Mouse (Mus musculus): ENCODE measurements around the gene Mrpl4. TPM values are rescaled to one million over a fixed set of nuclear protein-coding genes. Genes with fewer than 3 reads are reported as not detected.
"Not testable (repeated sequence)": the region's sequence is repeated elsewhere in the genome, so short reads cannot be mapped to it uniquely, and the experiment has no call there.

Gene Mrpl4
- polyA plus RNA-seq, 1 experiment: 135 TPM

DNA sequence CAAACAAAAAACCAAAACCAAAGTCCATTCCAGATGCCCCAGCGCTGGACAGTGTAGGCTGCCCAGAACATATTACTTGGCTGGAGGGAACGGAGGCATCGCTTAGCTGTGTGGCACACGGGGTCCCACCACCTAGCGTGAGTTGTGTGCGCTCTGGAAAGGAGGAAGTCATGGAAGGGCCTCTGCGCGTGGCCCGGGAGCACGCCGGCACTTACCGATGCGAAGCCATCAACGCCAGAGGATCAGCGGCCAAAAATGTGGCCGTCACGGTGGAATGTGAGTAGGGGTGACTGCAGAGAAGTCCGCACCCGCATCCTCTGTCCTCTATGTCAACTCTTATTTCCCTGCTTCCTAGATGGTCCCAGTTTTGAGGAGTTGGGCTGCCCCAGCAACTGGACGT lies 33.6 kb downstream of the Mrpl4 start:
- no peak overlapping the region for H3K27ac ChIP-seq (ENCODE audit: insufficient read depth, low read length)
- no peak for DNase-seq
- WGBS: 18% methylated on average over 20 of the region's 20 CpGs
- TF ChIP-seq POLR2A (IDR thresholded peaks at IDR 0.05; ENCODE audit: borderline replicate concordance, insufficient read depth, low read length): no peak
- no peak for TF ChIP-seq CTCF (IDR thresholded peaks at IDR 0.05; ENCODE audit: borderline replicate concordance, insufficient read depth, low read depth, low read length)
- H3K27me3 ChIP-seq (ENCODE audit: control insufficient read depth, insufficient read depth, low read length): no peaks in the 10 kb centered on the region; the same call in 1 of the 2 replicates
- no peak overlapping the region for H3K4me3 ChIP-seq (replicated peaks; ENCODE audit: insufficient read depth, low read depth, low read length)
- peaks cover 5% of the 10 kb centered on the region; the same call in 1 of the 2 replicates for H3K4me1 ChIP-seq (ENCODE audit: control insufficient read depth, insufficient read depth, low read length)

DNA sequence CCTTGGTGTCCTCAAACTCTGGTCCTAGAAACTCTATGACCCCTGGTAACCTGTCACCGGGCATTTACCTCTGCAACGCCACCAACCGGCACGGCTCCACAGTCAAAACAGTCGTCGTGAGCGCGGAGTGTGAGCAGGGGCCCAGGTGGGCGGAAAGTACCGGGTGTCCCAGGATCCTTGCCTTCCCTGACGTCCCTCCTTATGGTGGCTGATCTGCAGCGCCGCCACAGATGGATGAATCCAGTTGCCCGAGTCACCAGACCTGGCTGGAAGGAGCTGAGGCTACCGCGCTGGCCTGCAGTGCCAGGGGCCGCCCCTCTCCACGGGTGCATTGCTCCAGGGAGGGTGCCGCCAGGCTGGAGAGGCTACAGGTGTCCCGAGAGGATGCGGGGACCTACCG lies 34.1 kb downstream of the Mrpl4 start:
- Histone ChIP-seq H3K4me1 (ENCODE audit: control insufficient read depth, insufficient read depth, low read length) (peaks cover 5% of the 10 kb centered on the region; the same call in 1 of the 2 replicates), H3K4me3 (replicated peaks; ENCODE audit: insufficient read depth, low read depth, low read length) (no peak overlapping the region), H3K27ac (ENCODE audit: insufficient read depth, low read length) (no peak overlapping the region), H3K27me3 (ENCODE audit: control insufficient read depth, insufficient read depth, low read length) (no peaks in the 10 kb centered on the region; the same call in 1 of the 2 replicates)
- 4% methylated on average over 22 of the region's 22 CpGs for WGBS
- TF ChIP-seq CTCF (IDR thresholded peaks at IDR 0.05; ENCODE audit: borderline replicate concordance, insufficient read depth, low read depth, low read length) (no peak), POLR2A (IDR thresholded peaks at IDR 0.05; ENCODE audit: borderline replicate concordance, insufficient read depth, low read length) (no peak)
- DNase-seq: no peak

DNA sequence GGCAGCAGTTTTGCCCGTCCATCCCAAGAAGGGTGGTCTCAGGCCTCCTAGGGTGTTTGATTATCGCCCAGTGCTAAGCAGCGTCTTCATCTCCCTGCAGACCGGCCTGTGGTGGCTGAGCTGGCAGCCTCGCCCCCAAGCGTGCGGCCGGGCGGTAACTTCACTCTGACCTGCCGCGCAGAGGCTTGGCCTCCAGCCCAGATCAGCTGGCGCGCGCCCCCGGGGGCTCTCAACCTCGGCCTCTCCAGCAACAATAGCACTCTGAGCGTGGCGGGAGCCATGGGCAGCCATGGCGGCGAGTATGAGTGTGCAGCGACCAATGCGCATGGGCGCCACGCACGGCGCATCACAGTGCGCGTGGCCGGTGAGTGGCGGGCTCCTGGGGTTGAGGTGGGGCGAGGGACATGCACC lies 34.9 kb downstream of the Mrpl4 start:
- H3K4me3 ChIP-seq (replicated peaks; ENCODE audit: insufficient read depth, low read depth, low read length): peak overlapping the region; percentile 11
- under 1% methylated on average over 31 of the region's 31 CpGs for WGBS
- no peak overlapping the region for H3K27ac ChIP-seq (ENCODE audit: insufficient read depth, low read length)
- no peak for DNase-seq
- H3K4me1 ChIP-seq (ENCODE audit: control insufficient read depth, insufficient read depth, low read length): peaks cover 5% of the 10 kb centered on the region; the same call in 1 of the 2 replicates
- H3K27me3 ChIP-seq (ENCODE audit: control insufficient read depth, insufficient read depth, low read length): no peaks in the 10 kb centered on the region; the same call in 1 of the 2 replicates
- no peak for TF ChIP-seq POLR2A (IDR thresholded peaks at IDR 0.05; ENCODE audit: borderline replicate concordance, insufficient read depth, low read length)
- TF ChIP-seq CTCF (IDR thresholded peaks at IDR 0.05; ENCODE audit: borderline replicate concordance, insufficient read depth, low read depth, low read length): no peak

DNA sequence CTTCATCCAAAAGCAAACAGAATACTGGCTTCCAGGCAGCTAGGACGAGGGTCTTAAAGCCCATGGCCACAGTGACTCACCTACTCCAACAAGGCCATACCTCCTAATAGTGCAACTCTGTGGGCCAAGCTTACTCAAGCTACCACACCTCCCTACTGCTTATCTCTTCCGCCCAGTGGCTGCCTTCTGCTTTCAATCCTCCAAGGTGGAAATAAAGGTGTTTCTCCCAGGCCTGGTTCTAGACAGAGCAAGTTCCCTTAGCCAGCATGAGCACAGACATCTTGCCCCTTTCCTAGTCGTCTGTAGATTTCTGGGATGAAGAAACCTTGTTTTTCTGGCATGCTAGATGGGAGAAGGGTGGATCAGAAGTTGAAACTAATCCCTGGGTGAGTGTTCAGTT lies 37.2 kb downstream of the Mrpl4 start:
- WGBS: 72% methylated on average over 3 of the region's 3 CpGs
- H3K27me3 ChIP-seq (ENCODE audit: control insufficient read depth, insufficient read depth, low read length): no peaks in the 10 kb centered on the region; the same call in 1 of the 2 replicates
- TF ChIP-seq POLR2A (IDR thresholded peaks at IDR 0.05; ENCODE audit: borderline replicate concordance, insufficient read depth, low read length): no peak
- H3K4me1 ChIP-seq (ENCODE audit: control insufficient read depth, insufficient read depth, low read length): no peaks in the 10 kb centered on the region
- no peak for DNase-seq
- H3K27ac ChIP-seq (ENCODE audit: insufficient read depth, low read length): no peak overlapping the region
- no peak overlapping the region for H3K4me3 ChIP-seq (replicated peaks; ENCODE audit: insufficient read depth, low read depth, low read length)

DNA sequence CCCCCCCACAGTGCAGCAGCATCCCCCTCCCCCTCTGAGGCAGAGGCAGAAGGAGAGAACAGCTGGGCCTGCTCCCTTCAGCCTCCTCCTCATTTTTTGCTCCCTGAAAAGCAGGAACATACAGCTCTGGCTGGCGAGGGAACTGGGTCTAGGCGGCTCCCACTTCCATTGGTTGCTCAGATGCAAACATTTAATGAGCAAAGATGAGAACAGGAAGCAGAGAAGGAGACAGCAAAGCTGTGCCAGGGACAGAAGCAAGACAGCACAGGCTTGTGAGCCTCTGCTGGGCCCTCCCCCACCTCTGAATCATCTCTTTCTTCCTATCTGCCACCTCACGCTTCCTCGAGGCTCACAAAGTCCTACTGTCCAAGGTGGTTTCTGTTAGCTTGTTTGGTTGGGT lies 38.8 kb downstream of the Mrpl4 start:
- 50% methylated on average over 4 of the region's 4 CpGs for WGBS
- TF ChIP-seq CTCF (IDR thresholded peaks at IDR 0.05; ENCODE audit: borderline replicate concordance, insufficient read depth, low read depth, low read length) (no peak), POLR2A (IDR thresholded peaks at IDR 0.05; ENCODE audit: borderline replicate concordance, insufficient read depth, low read length) (no peak)
- no peak overlapping the region for H3K27ac ChIP-seq (ENCODE audit: insufficient read depth, low read length)
- H3K4me3 ChIP-seq (replicated peaks; ENCODE audit: insufficient read depth, low read depth, low read length): no peak overlapping the region
- no peaks in the 10 kb centered on the region; the same call in 1 of the 2 replicates for H3K27me3 ChIP-seq (ENCODE audit: control insufficient read depth, insufficient read depth, low read length)
- no peaks in the 10 kb centered on the region for H3K4me1 ChIP-seq (ENCODE audit: control insufficient read depth, insufficient read depth, low read length)
- DNase-seq: no peak

DNA sequence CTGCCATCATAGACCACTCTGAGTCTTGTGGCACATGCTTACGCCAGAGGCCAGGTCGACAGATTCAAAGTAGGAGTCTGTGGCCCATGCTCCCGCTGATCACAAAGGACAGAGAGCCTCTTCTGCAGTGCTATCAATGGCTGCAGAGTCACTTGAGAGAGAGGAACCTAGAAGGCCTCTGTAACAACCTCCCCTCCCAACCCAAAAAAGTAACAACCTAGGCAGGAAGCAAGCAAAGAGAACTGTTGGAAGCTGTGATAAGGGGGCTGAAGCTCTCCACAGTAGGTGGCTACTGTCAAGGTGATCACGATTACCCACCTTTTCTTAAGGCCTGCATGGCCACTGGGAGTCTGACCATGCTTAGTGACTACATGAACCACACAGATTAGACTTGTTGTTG lies 41.0 kb downstream of the Mrpl4 start:
- no peak overlapping the region for H3K4me3 ChIP-seq (replicated peaks; ENCODE audit: insufficient read depth, low read depth, low read length)
- TF ChIP-seq CTCF (IDR thresholded peaks at IDR 0.05; ENCODE audit: borderline replicate concordance, insufficient read depth, low read depth, low read length) (no peak), POLR2A (IDR thresholded peaks at IDR 0.05; ENCODE audit: borderline replicate concordance, insufficient read depth, low read length) (no peak)
- WGBS: 83% methylated on average over 4 of the region's 4 CpGs
- no peaks in the 10 kb centered on the region for H3K4me1 ChIP-seq (ENCODE audit: control insufficient read depth, insufficient read depth, low read length)
- DNase-seq: no peak
- H3K27me3 ChIP-seq (ENCODE audit: control insufficient read depth, insufficient read depth, low read length): no peaks in the 10 kb centered on the region
- no peak overlapping the region for H3K27ac ChIP-seq (ENCODE audit: insufficient read depth, low read length)

DNA sequence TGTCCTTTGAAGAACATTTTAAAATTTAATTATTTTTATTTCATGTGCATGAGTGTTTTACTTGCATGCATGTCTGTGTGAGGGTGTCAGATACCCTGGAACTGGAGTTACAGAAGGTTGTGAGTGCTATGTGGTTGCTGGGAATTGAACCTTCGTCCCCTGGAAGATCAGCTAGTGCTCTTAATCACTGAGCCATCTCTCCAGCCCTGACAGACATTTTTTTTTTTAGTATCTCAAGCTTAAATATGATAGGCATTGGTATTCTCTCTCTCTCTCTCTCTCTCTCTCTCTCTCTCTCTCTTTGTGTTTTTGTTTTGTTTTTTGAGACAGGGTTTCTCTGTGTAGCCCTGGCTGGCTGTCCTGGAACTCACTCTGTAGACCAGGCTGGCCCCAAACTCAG lies 42.2 kb downstream of the Mrpl4 start:
- WGBS: 36% methylated on average over 1 of the region's 1 CpGs

DNA sequence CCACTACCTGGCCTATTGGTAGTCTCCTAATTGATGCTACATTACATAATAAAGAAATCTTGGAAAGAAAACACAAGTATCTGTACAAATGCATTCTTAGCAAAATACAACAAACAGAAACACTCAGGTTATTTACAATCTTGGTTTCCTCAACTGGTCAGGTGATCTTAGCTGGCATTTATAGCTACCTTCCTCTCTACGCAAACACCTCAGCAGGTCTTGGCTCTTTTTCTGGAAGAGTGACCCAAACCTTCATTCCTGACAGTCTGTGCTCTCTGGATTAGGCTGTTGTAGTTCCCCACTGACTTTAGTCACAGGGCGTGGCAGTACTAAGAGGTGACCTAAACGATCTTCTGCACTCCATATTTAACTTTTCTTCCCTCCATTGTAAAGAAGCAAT lies 42.7 kb downstream of the Mrpl4 start:
- no peak for DNase-seq
- WGBS: 74% methylated on average over 3 of the region's 3 CpGs
- no peaks in the 10 kb centered on the region for H3K27me3 ChIP-seq (ENCODE audit: control insufficient read depth, insufficient read depth, low read length)
- TF ChIP-seq POLR2A (IDR thresholded peaks at IDR 0.05; ENCODE audit: borderline replicate concordance, insufficient read depth, low read length) (no peak), CTCF (IDR thresholded peaks at IDR 0.05; ENCODE audit: borderline replicate concordance, insufficient read depth, low read depth, low read length) (no peak)
- H3K27ac ChIP-seq (ENCODE audit: insufficient read depth, low read length): no peak overlapping the region
- H3K4me3 ChIP-seq (replicated peaks; ENCODE audit: insufficient read depth, low read depth, low read length): no peak overlapping the region
- no peaks in the 10 kb centered on the region for H3K4me1 ChIP-seq (ENCODE audit: control insufficient read depth, insufficient read depth, low read length)

More for the DNA sequence above, 42.2 kb downstream of the Mrpl4 start:
- H3K4me3 ChIP-seq (replicated peaks; ENCODE audit: insufficient read depth, low read depth, low read length); H3K27me3 ChIP-seq (ENCODE audit: control insufficient read depth, insufficient read depth, low read length); H3K27ac ChIP-seq (ENCODE audit: insufficient read depth, low read length); H3K4me1 ChIP-seq (ENCODE audit: control insufficient read depth, insufficient read depth, low read length); DNase-seq: not testable (repeated sequence)

Data from cerebellum, adult 2 months (tissue).